Mouse (Mus musculus) left cerebral cortex, adult 2 months (tissue): ENCODE results near the gene Ddr1. TPM values are rescaled to one million over a fixed set of nuclear protein-coding genes. Genes with fewer than 3 reads are reported as not detected.
"Not testable (repeated sequence)": the region's sequence is repeated elsewhere in the genome, so short reads cannot be mapped to it uniquely, and the experiment has no call there.

Experiments used
- DNase-seq, 2 experiments: peaks; one replicate each; pipeline ENCODE4 v3.0.0; 2021 to 2022; ENCODE audit warnings: low spot score in 2 of 2, mixed read lengths in 1 of 2; ENCODE audit errors: extremely low spot score in 1 of 2
- H3K27ac ChIP-seq: fragments of 200-600 bp; 2 replicates; pipeline ENCODE4 v1.8.1; 2022
- H3K4me3 ChIP-seq: fragments of 200-600 bp; 2 replicates; pipeline ENCODE4 v1.8.1; 2022
- CTCF ChIP-seq: fragments of 200-600 bp; IDR thresholded peaks from 2 replicates; pipeline ENCODE4 v1.8.1; 2022; ENCODE audit warnings: antibody characterized with exemption, mild to moderate bottlenecking, moderate library complexity
- intact Hi-C: fragments of 180-260 bp; cut with DNase I; formaldehyde crosslinking; loops from one replicate; pipeline ENCODE4 v1.15.1; 2025
- total RNA-seq, 2 experiments: library from RNA; stranded (reverse); gene quantifications; 2 replicates each; pipeline ENCODE4 v1.2.3; 2021

The Ddr1 gene
- total RNA-seq, 2 experiments from 2014 or later, result 47.2 to 47.8 TPM

- DNase-seq, result peak; percentile 64 to 72
- Histone ChIP-seq H3K4me3 (no peak overlapping the region), H3K27ac (no peak overlapping the region)
- intact Hi-C loops, result loop anchor here (2.0 kb wide), 1 partner anchor 152 kb away; no protein-coding TSS in a partner anchor
- TF ChIP-seq CTCF, result peak; percentile 89
These were observed 32.0 kb upstream of the Ddr1 start for GRCm38 (mm10) chr17:35736280-35736960.

GRCm38 (mm10) chr17:35734478-35734877 is 30.1 kb upstream of the Ddr1 start:
- DNase-seq, result no peak
- no peak for TF ChIP-seq CTCF
- intact Hi-C loops, result no loop called here
- H3K4me3 ChIP-seq, result no peak overlapping the region
- H3K27ac ChIP-seq, result no peak overlapping the region

DNA sequence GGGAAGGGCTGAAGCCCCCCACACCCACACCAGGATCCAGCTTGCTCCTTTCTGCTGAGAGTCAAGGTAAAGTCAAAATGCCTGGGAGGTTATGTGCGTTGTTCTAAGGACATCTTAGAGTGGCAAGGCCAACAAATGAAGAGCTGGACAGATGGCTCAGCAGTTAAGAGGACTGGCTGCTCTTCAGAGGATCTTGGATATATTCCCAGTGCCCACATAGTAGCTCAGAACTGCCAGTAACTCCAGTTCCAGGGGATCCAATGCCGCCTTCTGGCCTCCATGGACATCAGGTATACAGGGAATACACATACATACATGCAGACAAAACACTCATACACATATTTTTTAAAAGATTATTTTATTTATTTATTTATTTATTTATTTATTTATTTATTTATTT is 29.0 kb upstream of the Ddr1 start:
- intact Hi-C loops, result no loop called here
- Histone ChIP-seq H3K4me3 (no peak overlapping the region), H3K27ac (no peak overlapping the region)
- no peak for TF ChIP-seq CTCF
- no peak for DNase-seq

GRCm38 (mm10) chr17:35731431-35732145 is 27.2 kb upstream of the Ddr1 start:
- intact Hi-C loops, result no loop called here
- Histone ChIP-seq H3K27ac (no peak overlapping the region), H3K4me3 (no peak overlapping the region)
- no peak for TF ChIP-seq CTCF
- no peak for DNase-seq

GRCm38 (mm10) chr17:35730112-35730511 is 25.7 kb upstream of the Ddr1 start:
- H3K4me3 ChIP-seq, H3K27ac ChIP-seq, intact Hi-C loops, DNase-seq: not testable (repeated sequence)

- Histone ChIP-seq H3K4me3 (no peak overlapping the region), H3K27ac (no peak overlapping the region)
- no peak for DNase-seq
- TF ChIP-seq CTCF, result no peak
- intact Hi-C loops, result loop anchor here (5.0 kb wide), 1 partner anchor 62 kb away; the partner anchor contains the start of gene Vars2
These were observed 24.4 kb upstream of the Ddr1 start for GRCm38 (mm10) chr17:35728821-35729220.

GRCm38 (mm10) chr17:35727471-35728205 is 23.2 kb upstream of the Ddr1 start:
- intact Hi-C loops, result loop anchor here (5.0 kb wide), 1 partner anchor 60 kb away; the partner anchor contains the start of gene Vars2

DNA sequence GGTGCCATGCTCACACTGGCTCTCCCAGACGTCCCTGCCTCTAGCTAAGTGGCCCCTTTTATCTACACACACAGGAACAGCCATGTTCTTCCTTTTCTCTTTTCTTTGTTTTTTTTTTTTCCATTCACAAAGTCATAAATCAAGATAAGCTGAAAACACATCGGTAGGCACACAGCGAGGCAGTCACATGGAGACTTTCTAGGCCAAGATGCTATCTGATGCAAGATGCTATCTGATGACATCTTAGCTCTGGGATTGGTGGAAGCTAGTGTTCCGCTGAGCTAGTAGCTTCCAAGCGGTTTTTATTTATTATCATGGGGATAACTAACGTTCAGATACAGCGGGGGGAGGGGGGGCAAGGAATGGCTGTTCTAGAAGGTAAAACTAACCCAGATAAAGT is 22.6 kb upstream of the Ddr1 start:
- no peak overlapping the region for H3K4me3 ChIP-seq
- TF ChIP-seq CTCF, result no peak
- no peak overlapping the region for H3K27ac ChIP-seq
- intact Hi-C loops, result loop anchor here (5.0 kb wide), 1 partner anchor 60 kb away; the partner anchor contains the start of gene Vars2
- DNase-seq, result no peak

More at GRCm38 (mm10) chr17:35727471-35728205, 23.2 kb upstream of the Ddr1 start:
- no peak overlapping the region for H3K4me3 ChIP-seq
- H3K27ac ChIP-seq, result no peak overlapping the region
- no peak for DNase-seq
- no peak for TF ChIP-seq CTCF

DNA sequence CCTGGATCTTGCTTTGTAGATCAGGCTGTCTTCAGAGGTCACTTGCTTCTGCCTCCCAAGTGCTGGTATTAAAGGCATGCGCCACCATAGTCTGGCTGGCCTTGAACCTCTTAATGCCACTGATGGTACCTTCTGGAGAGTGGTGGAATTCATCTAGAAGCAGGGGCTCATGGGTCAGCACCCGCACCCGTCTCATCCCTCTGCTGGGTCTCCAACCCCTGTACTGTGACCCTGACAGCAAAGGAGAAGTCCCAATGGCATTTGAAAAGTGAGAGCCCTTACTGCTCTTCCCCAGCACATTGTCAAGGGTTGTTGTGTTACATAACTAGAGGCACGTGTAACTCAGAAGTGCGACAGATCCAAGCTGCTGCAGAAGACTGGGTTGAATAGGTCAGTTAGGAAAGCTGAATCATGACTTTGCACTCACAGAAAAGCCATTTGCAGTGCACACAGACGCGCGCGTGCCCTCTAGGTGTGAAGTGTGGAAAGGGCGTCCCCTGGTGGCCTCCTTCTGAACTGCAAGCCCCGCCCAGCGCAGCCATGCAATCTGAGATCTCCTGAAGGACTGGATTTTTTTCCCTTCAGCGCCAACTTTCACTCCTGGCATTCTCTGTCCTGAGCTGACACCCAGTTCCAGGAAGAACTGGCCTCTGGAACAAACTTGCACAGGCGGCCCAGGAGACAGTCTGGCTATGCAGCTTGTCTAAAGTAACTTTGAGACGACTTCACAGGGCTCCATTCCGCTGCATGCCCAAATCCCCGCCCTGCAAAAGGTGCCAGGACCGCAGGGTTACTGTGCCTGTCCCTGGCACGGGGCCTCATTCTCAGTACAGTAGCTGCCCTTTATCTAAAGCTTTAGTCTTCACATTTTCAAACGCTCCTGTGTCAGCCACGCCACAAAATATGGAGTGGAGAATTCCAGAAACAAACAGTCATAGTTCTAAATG is 21.1 kb upstream of the Ddr1 start:
- peak; percentile 86 to 93 for DNase-seq
- intact Hi-C loops, result loop anchor here (2.0 to 5.0 kb wide), 3 partner anchors 19 to 91 kb away; partner anchors contain the start of gene Vars2
- no peak overlapping the region for H3K4me3 ChIP-seq
- no peak overlapping the region for H3K27ac ChIP-seq
- TF ChIP-seq CTCF, result no peak; the same call in none of the 2 replicates

- Histone ChIP-seq H3K27ac (no peak overlapping the region), H3K4me3 (no peak overlapping the region)
- intact Hi-C loops, result no loop called here
- DNase-seq, result no peak
- no peak for TF ChIP-seq CTCF
These were observed 17.3 kb upstream of the Ddr1 start for GRCm38 (mm10) chr17:35721676-35722075.

DNA sequence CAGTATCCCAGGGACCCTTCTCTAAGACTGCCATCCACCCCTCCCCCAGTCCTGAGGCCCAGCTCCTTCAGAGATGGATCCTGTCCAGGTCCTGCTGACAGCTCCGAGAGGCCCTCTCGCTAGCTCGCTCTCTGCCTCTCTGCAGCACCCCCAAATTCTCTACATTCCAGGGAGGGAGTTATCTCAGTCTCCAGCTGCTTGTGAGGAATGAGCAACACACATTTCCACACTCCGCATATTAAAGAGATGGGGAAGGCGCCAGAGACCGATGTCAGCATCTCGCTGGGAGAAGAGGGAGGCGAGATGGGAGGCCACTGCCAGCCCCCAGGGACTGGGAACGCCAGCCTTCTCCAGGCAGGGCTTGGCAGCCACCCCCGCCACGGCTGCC is 15.9 kb upstream of the Ddr1 start:
- H3K4me3 ChIP-seq, result no peak overlapping the region
- intact Hi-C loops, result no loop called here
- DNase-seq, result peak in 1 of 2 experiments; percentile 60
- no peak for TF ChIP-seq CTCF
- 0 out of 2 replicates have a peak overlapping the region, but pooled peaks have one; percentile 36 for H3K27ac ChIP-seq
